Mouse (Mus musculus) kidney, postnatal 0 days (tissue): ENCODE results near the gene Mllt3. TPM values are rescaled to one million over a fixed set of nuclear protein-coding genes. Genes with fewer than 3 reads are reported as not detected.

Source experiments
- ATAC-seq: fragments of 200-750 bp; cut with Nextera tagmentation; replicated peaks from 2 replicates; pipeline ENCODE4 v1.8.0; 2017; ENCODE audit warnings: low read depth, moderate number of reproducible peaks, moderate TSS enrichment, moderate library complexity; ENCODE audit not compliant: low FRiP score
- DNase-seq: peaks from one replicate; pipeline ENCODE4 v3.0.0-alpha.2; 2016; ENCODE audit warnings: low spot score
- H3K27ac ChIP-seq: fragments of 300-500 bp; sonication (generic); 2 replicates; pipeline ENCODE4 v1.5.1; 2014; ENCODE audit warnings: mild to moderate bottlenecking
- H3K27me3 ChIP-seq: fragments of 300-500 bp; sonication (generic); 2 replicates; pipeline ENCODE4 v1.6.1; 2014; ENCODE audit warnings: low read length, mixed read lengths; ENCODE audit not compliant: insufficient read depth
- H3K36me3 ChIP-seq: fragments of 300-500 bp; sonication (generic); 2 replicates; pipeline ENCODE4 v1.6.1; 2014; ENCODE audit warnings: low read length, mixed read lengths; ENCODE audit not compliant: insufficient read depth
- H3K4me1 ChIP-seq: fragments of 300-500 bp; sonication (generic); replicated peaks from 2 replicates; pipeline ENCODE4 v1.6.1; 2014; ENCODE audit warnings: antibody characterized with exemption, low read length, mixed read lengths; ENCODE audit not compliant: insufficient read depth
- H3K4me2 ChIP-seq: fragments of 300-500 bp; sonication (generic); 2 replicates; pipeline ENCODE4 v1.6.1; 2014; ENCODE audit warnings: mild to moderate bottlenecking, low read length, moderate library complexity, mixed read lengths
- H3K4me3 ChIP-seq: fragments of 300-500 bp; sonication (generic); replicated peaks from 2 replicates; pipeline ENCODE4 v1.5.1; 2014; ENCODE audit warnings: low read depth, low read length
- H3K9ac ChIP-seq: fragments of 300-500 bp; sonication (generic); 2 replicates; pipeline ENCODE4 v1.6.1; 2014; ENCODE audit warnings: low read depth, low read length
- H3K9me3 ChIP-seq: fragments of 300-500 bp; sonication (generic); replicated peaks from 2 replicates; pipeline ENCODE4 v1.6.1; 2016; ENCODE audit warnings: low read length, inconsistent platforms, mixed read lengths
- CTCF ChIP-seq: IDR thresholded peaks from 2 replicates; pipeline ENCODE4 v1.5.1; 2016; ENCODE audit warnings: antibody characterized with exemption, low read depth, mild to moderate bottlenecking, moderate library complexity
- WGBS: fragments of 180-500 bp; shearing (Covaris S2); extraction: QIAGEN DNeasy Blood & Tissue Kit; methylation state at CpG from one replicate; pipeline ENCODE4 v1.1.7; 2014; 5-methylcytosine and 5-hydroxymethylcytosine counted together
- polyA plus RNA-seq: library from polyadenylated mRNA; unstranded; fragments of >200 nt; fragmentation: Nextera tagmentation; extraction: Ambion mirVana; gene quantifications from 2 replicates; pipeline ENCODE4 v1.2.1, GENCODE M21; 2015

The Mllt3 gene
- polyA plus RNA-seq, 1 experiment from 2014 or later, result 28.9 TPM

- 87% methylated on average over 6 of the region's 6 CpGs for WGBS
- Histone ChIP-seq H3K27me3 (no peaks in the 10 kb centered on the region), H3K4me2 (no peak overlapping the region), H3K4me3 (no peak overlapping the region), H3K9ac (no peak overlapping the region), H3K27ac (no peak overlapping the region), H3K9me3 (no peaks in the 10 kb centered on the region), H3K4me1 (no peaks in the 10 kb centered on the region), H3K36me3 (no peaks in the 10 kb centered on the region)
- no peak for DNase-seq
- ATAC-seq, result no peak
- TF ChIP-seq CTCF, result no peak
Observed at GRCm38 (mm10) chr4:87830794-87831306, 202.3 kb downstream of the Mllt3 start.

DNA sequence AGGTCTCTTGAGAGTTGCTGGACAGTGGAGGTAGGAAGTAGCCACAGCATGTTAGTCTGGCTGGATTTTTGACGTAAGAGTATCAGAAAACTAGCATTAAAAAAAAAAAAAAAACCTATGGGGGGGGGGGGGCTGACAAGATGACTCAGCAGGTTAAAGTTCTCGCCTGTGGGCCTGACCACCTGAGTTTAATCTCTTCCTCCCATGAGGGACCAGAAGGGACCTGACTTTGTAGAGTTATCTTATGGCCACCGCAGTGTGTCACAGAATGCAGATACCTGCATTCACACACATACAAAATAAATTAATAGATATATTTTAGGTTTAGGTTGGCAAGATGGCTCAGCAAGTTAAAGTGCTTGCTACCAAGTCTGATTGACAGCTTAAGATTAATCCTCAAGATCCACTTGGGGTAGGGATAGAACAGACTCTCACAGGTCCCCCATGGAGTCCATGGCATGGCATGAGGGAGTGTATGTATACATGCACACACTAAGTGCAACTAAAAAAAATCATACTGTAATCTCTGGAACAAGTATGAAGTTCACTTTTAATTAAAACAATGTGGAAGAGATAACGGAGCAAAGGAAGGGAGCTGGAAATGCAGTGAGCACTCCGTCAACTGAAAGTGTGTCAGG, 203.6 kb downstream of the Mllt3 start:
- Histone ChIP-seq H3K27me3 (no peaks in the 10 kb centered on the region), H3K9ac (no peak overlapping the region), H3K4me3 (no peak overlapping the region), H3K4me2 (no peak overlapping the region), H3K4me1 (no peaks in the 10 kb centered on the region), H3K9me3 (no peaks in the 10 kb centered on the region), H3K36me3 (no peaks in the 10 kb centered on the region), H3K27ac (no peak overlapping the region)
- ATAC-seq (no peak), DNase-seq (no peak)
- TF ChIP-seq CTCF, result no peak
- 88% methylated on average over 5 of the region's 5 CpGs for WGBS

DNA sequence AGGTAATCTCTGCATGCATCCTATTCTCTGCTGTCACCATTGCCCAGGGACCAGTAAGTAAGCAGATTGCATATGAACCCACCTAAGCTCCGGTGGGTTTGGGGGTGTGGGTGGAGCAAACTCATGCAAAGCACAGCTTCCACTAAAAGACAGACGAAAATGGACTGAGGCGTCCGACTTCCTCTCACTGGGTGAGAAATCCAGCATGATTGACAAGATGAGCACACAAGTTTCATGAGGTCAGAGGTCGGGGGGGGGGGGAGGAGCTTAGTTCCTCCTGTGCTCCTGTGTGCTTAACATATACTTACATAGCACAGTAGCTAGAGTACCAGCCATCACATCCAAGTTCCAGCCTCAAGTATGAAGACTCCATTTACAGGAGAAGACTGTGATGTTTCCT, 206.8 kb downstream of the Mllt3 start:
- TF ChIP-seq CTCF, result no peak
- Histone ChIP-seq H3K27ac (no peak overlapping the region), H3K4me2 (no peak overlapping the region), H3K27me3 (no peaks in the 10 kb centered on the region), H3K9me3 (no peaks in the 10 kb centered on the region), H3K36me3 (no peaks in the 10 kb centered on the region), H3K9ac (no peak overlapping the region), H3K4me3 (no peak overlapping the region), H3K4me1 (no peaks in the 10 kb centered on the region)
- ATAC-seq, result no peak
- DNase-seq, result no peak
- WGBS, result 77% methylated on average over 5 of the region's 5 CpGs

- WGBS, result 65% methylated on average over 3 of the region's 3 CpGs
- H3K36me3 ChIP-seq, result no peaks in the 10 kb centered on the region
- no peak overlapping the region for H3K27ac ChIP-seq
Observed at GRCm38 (mm10) chr4:87823623-87824022, 209.5 kb downstream of the Mllt3 start.

GRCm38 (mm10) chr4:87823191-87823590, 210.0 kb downstream of the Mllt3 start:
- Histone ChIP-seq H3K36me3 (no peaks in the 10 kb centered on the region), H3K4me2 (no peak overlapping the region), H3K27me3 (no peaks in the 10 kb centered on the region), H3K4me3 (no peak overlapping the region), H3K9ac (no peak overlapping the region), H3K4me1 (no peaks in the 10 kb centered on the region), H3K9me3 (no peaks in the 10 kb centered on the region), H3K27ac (no peak overlapping the region)
- 70% methylated on average over 6 of the region's 6 CpGs for WGBS
- no peak for ATAC-seq
- TF ChIP-seq CTCF, result no peak
- no peak for DNase-seq

More at GRCm38 (mm10) chr4:87823623-87824022, 209.5 kb downstream of the Mllt3 start:
- DNase-seq (no peak), ATAC-seq (no peak)
- Histone ChIP-seq H3K27me3 (no peaks in the 10 kb centered on the region), H3K4me1 (no peaks in the 10 kb centered on the region), H3K4me3 (no peak overlapping the region), H3K9ac (no peak overlapping the region), H3K4me2 (no peak overlapping the region), H3K9me3 (no peaks in the 10 kb centered on the region)
- TF ChIP-seq CTCF, result no peak

- no peak for DNase-seq
- Histone ChIP-seq H3K27me3 (no peaks in the 10 kb centered on the region), H3K4me1 (no peaks in the 10 kb centered on the region), H3K4me3 (no peak overlapping the region), H3K4me2 (no peak overlapping the region), H3K36me3 (no peaks in the 10 kb centered on the region), H3K9ac (no peak overlapping the region), H3K9me3 (no peaks in the 10 kb centered on the region), H3K27ac (no peak overlapping the region)
- ATAC-seq, result no peak
- no peak for TF ChIP-seq CTCF
- WGBS, result 81% methylated on average over 3 of the region's 3 CpGs
Observed at GRCm38 (mm10) chr4:87820911-87821310, 212.3 kb downstream of the Mllt3 start.
